Comparison of ENCODE assay signal across 8 mouse cellular contexts in genomic region chr7:129648938-129649337, GRCm38 (mm10). TPM values are rescaled to one million over a fixed set of nuclear protein-coding genes. Genes with fewer than 3 reads are reported as not detected.
DNase-seq lines count a peak whose midpoint lies in the region; ATAC-seq and TF ChIP-seq lines count a peak whose summit lies in the region.

No protein-coding gene starts in this region.

- H3K4me2 ChIP-seq in forebrain, embryonic 15.5 days (replicated peaks): no peak overlapping the region

- TF ChIP-seq CTCF in left cerebral cortex, adult 2 months (IDR thresholded peaks at IDR 0.05): peak; percentile 87

- 13% methylated on average over 6 of the region's 6 CpGs for WGBS in forebrain, embryonic 15.5 days

- intact Hi-C loops in left cerebral cortex, adult 2 months (cut with DNase I): loop anchor here (1.0 to 5.0 kb wide), 2 partner anchors 827 to 1113 kb away; no protein-coding TSS in a partner anchor

- H3K27me3 ChIP-seq in forebrain, embryonic 15.5 days: no peaks in the 10 kb centered on the region

- DNase-seq in Muller cell, postnatal 12 days (ENCODE audit: inconsistent ontology term): peak; percentile 55
- peak; percentile 87 for DNase-seq in hindlimb bud, embryonic 11.5 days (ENCODE audit: extremely low spot score, low read depth, low spot score)
- DNase-seq in left cerebral cortex, adult 2 months (ENCODE audit: extremely low spot score in 1 of 2, low spot score in 2 of 2): peak; percentile 86 to 89
- peak; percentile 98 for DNase-seq in right cerebral cortex, postnatal 4 days
- peak; percentile 76 to 90 for DNase-seq in urinary bladder, postnatal 4 days (ENCODE audit: low spot score in 2 of 2)

- no peak overlapping the region for H3K4me3 ChIP-seq in forebrain, embryonic 15.5 days
- no peak overlapping the region for H3K4me3 ChIP-seq in left cerebral cortex, adult 2 months

- H3K9ac ChIP-seq in forebrain, embryonic 15.5 days (replicated peaks): no peak overlapping the region

- H3K4me1 ChIP-seq in forebrain, embryonic 15.5 days: peaks cover 35% of the 10 kb centered on the region

- H3K27ac ChIP-seq in forebrain, embryonic 15.5 days (replicated peaks): no peak overlapping the region
- no peak overlapping the region for H3K27ac ChIP-seq in left cerebral cortex, adult 2 months

- ATAC-seq in cerebellum, adult (ENCODE audit: insufficient number of reproducible peaks, low FRiP score, low TSS enrichment): peak; percentile 50; the same call in 1 of the 2 replicates
- ATAC-seq in forebrain, embryonic 15.5 days (replicated peaks): peak; percentile 47; the same call in 1 of the 2 replicates
- peak; percentile 89 for ATAC-seq in megakaryocyte progenitor cell, adult 5-6 weeks (replicated peaks; ENCODE audit: poor library complexity)

- no peaks in the 10 kb centered on the region for H3K36me3 ChIP-seq in forebrain, embryonic 15.5 days

- H3K9me3 ChIP-seq in forebrain, embryonic 15.5 days: no peaks in the 10 kb centered on the region

RNA-seq across cellular contexts. Expression of gene Wdr11, which starts 57.3 kb away (rescaled TPM):
- 37.7 and 38.3 TPM in 2 replicates for polyA plus RNA-seq in forebrain, embryonic 15.5 days (2015; fragmentation: Nextera tagmentation; extraction: Ambion mirVana)
- total RNA-seq in left cerebral cortex, adult 2 months (2021): 10 to 100 TPM; 39.1 to 39.6 TPM
- 30.5 and 39.8 TPM in 2 replicates for total RNA-seq in megakaryocyte progenitor cell, adult 5-6 weeks (2015)
- 20.2 and 27.0 TPM in 2 replicates for total RNA-seq in megakaryocyte progenitor cell, adult 5-6 weeks (2017)
